Mouse (Mus musculus) cerebral cortex, adult 2 months (tissue): ENCODE results near the gene Cpsf7.

Experiments
- WGBS: fragments of 180-500 bp; shearing (Covaris S2); methylation state at CpG from one replicate; pipeline ENCODE4 v1.1.7; 2018; 5-methylcytosine and 5-hydroxymethylcytosine counted together

The Cpsf7 gene

DNA sequence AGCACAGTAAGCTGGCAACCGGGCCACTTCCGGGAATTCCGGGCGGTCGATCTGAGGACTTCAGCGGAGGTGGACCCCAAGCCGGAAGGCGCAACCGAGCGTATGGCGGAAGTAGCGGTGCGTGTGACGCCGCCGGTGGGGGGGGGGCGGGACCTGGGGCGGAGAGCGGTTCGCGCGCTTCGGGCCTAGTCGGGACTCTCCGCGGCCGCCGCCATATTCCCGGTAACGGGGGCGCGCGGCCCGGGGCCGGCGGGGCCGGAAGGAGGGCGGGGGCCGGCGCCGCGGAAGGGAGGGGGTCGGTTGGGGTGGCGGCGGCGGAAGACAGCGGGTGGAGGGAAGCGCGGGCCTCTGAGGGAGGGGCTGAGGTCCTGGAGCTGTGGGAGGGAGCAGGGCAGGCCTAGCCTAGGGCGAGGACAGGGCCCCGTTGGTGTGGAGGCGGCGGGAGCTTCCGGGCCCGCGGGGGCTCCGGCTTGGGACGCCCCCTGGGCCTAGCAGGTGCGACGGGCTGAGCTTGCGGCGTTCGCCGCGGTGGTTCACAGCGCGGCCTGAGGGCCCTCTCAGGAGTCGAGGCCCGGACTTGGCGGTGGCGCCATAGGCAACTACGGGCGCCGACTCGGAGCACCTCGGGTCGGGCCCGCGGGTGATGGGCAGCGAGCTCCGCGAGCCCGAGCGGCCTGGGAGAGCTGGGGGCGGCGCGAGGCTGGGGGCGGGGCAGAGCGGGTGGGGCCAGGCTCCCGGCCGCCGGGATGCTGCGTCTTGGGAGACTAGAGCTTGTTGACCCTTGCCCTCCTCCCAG is at the start of gene Cpsf7:
TSS of gene Cpsf7 (plus strand) at position 161 of the 796 bp plus-strand sequence.
- 1% methylated on average over 87 of the region's 93 CpGs for WGBS

DNA sequence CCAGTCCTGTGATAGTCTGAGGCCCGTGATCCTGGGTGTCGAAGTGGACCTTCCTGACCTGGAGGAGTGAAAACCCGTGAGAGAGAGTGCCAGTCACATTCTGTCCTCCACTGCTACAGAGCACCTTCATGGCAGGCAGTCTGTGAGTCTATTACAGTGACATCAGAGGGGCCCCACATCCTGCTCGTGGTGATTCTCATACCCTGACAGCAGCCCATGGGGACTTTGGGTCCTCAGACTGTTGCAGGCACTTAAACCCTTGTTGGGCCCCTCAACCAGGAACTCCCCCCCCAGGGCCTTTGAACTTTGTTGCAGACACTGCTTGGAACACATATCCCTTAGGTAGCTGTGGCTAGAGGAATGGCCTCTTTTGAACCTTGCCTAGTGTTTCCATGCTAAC is 45.5 kb upstream of the Cpsf7 start:
- 86% methylated on average over 4 of the region's 4 CpGs for WGBS

DNA sequence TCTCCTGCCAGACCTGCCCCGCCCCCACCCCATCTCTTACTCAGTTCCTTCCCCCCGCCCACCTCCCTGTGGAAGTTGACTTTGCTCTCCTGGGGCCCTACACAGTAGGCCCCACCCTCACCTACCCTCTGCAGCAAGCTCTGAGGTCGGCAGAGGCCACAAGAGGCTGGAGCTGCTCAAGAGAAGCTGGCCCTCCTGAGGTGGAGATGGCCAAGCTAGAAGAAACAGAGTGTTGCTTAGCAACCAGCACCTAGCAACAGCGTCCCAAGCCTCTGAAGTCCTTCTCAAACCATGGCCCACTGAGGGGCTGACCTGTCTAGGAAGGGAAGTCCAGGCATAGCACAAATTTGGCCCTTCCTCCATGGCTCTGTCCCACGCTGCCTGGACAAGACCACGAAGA is 42.4 kb upstream of the Cpsf7 start, which contains the start of gene Ppp1r32:
TSS of gene Ppp1r32 (minus strand) at position 226 of the 400 bp plus-strand sequence.
- 39% methylated on average over 6 of the region's 6 CpGs for WGBS

DNA sequence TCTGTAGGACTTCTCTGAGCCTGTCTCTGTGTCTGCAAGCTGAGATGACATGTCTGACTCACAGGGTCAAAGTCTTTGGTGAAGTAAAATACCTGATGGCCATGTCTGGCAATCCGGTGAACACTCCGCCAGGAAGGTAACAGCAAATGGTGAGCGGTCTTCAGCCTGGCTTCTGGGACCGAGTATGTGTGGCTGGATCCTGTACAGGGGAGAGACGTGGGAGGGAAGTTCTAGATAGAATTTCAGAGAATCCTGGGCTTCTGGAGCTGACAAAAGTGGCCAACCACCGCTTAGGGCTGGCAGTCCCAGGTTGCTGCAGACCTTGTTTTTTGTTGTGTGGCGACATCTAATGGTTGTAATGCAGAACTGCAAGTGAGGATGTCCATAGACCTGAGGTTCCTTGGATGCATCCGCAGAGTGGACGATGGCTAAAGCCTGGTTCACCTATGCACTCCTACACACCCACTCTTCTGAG is 38.8 kb upstream of the Cpsf7 start:
- WGBS: 17% methylated on average over 9 of the region's 9 CpGs

- 78% methylated on average over 1 of the region's 1 CpGs for WGBS
These were observed 29.4 kb upstream of the Cpsf7 start for GRCm38 (mm10) chr19:10495670-10496069.

- 46% methylated on average over 2 of the region's 2 CpGs for WGBS
These were observed 28.1 kb upstream of the Cpsf7 start for GRCm38 (mm10) chr19:10496976-10497375.

- 36% methylated on average over 8 of the region's 8 CpGs for WGBS
These were observed 27.4 kb upstream of the Cpsf7 start for GRCm38 (mm10) chr19:10497512-10498160.

DNA sequence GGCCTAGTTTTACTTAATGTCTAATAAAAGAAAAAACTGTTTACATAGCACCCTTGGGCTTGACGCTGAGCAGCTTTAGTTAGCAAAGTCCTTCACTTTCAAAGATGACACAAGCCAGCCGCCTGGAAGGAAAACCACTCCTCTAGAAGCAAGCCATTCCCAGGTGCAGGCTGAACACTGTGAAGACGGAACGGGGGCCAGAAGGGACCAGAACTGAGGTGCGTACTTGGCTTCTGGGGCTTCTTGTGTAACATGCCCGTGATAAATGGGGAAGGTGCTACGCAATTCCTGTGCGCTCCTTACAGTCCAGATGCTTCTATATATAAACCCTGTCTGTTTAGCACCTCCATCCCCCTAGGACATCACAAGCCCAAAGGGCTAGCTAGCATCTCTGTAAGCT is 24.5 kb upstream of the Cpsf7 start:
- 65% methylated on average over 8 of the region's 8 CpGs for WGBS

- WGBS: 11% methylated on average over 4 of the region's 4 CpGs
These were observed 22.5 kb upstream of the Cpsf7 start for GRCm38 (mm10) chr19:10502571-10502970.

GRCm38 (mm10) chr19:10510759-10511330 is 14.2 kb upstream of the Cpsf7 start:
- WGBS: 59% methylated on average over 6 of the region's 6 CpGs

- WGBS: 32% methylated on average over 1 of the region's 1 CpGs
These were observed 4.7 kb upstream of the Cpsf7 start for GRCm38 (mm10) chr19:10520355-10520754.

- WGBS: 73% methylated on average over 1 of the region's 1 CpGs
These were observed 3.1 kb upstream of the Cpsf7 start for GRCm38 (mm10) chr19:10521926-10522325.

GRCm38 (mm10) chr19:10523483-10524080 is 1.5 kb upstream of the Cpsf7 start:
- 82% methylated on average over 5 of the region's 5 CpGs for WGBS

GRCm38 (mm10) chr19:10524784-10525105 is 321 bp upstream of the Cpsf7 start:
- WGBS: 2% methylated on average over 19 of the region's 19 CpGs

DNA sequence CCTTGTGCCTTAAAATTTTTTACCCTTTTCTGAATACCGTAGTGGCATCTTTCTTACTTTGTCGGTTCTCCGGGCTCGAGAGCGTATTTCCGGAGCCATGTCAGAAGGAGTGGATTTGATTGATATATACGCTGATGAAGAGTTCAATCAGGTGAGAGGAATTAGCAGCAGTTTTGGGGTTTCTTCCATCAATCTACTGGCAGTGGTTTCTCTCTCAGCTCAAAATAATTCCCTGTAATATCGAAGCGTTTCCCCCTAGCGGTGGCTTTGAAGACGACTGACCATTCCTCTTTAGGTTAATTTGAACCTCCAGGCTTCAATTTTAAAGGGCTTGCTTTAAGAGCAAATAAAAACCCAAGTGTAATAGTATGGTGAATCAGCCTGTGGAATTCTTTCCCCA is 844 bp downstream of the Cpsf7 start, which contains the start of gene Sdhaf2:
TSS of gene Sdhaf2 (minus strand) at position 233 of the 400 bp plus-strand sequence.
- 1% methylated on average over 11 of the region's 11 CpGs for WGBS

DNA sequence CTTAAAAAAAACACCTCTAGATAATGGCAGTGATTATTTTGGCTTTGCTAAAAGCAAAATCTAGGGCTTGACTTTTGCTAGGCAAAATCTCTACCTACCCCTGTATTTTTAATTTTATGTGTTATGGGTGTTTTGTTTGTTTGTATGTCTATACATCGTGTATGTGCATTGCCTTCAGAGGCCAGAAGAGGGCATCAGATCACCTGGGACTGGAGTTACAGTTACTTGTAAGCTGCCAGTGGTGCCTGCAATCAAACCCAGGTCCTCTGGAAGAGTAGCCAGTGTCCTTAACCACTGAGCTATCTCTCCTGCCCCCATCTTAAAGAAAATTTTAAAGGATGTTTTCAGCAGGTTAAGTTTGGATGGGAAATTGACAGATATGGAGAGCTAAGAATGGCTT is 5.0 kb downstream of the Cpsf7 start:
- WGBS: 92% methylated on average over 1 of the region's 1 CpGs

DNA sequence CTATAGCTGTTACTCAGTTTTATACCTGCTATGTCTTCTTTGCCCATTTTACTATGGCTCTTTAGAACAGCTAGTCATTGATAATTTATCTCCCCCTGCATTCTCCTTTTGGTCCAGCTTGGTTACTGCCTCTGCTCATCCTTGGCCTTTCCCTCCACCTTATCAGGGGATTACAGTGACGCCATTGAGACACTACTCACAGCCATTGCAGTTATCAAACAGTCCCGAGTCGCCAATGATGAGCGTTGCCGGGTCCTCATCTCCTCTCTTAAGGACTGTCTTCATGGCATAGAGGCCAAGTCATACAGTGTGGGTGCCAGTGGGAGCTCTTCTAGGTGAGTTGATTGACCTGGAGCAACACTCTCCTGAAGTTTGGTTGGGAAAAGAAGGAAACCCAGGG is 14.4 kb downstream of the Cpsf7 start:
- WGBS: 96% methylated on average over 5 of the region's 5 CpGs

GRCm38 (mm10) chr19:10555624-10556510 is 30.8 kb downstream of the Cpsf7 start, which contains the start of gene Tmem216:
Gene Tmem216 (minus strand): TSS chr19:10556238.
- 1% methylated on average over 43 of the region's 43 CpGs for WGBS

DNA sequence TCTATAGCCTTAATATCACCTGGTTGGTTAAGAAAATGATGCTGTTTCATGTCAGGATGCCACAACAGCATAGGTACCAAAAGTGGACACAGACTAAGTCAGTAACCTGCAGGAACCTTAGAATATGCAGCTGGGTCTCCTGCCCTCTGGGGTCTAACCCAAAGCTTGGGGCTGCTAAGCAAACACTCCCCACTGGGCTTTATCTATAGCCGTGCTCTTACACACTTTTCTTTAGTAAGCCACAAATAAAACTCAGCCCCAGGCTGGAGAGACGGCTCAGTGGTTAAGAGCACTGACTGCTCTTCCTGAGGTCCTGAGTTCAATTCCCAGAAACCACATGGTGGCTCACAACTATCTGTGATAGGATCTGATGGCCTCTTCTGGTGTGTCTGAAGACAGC is 31.9 kb downstream of the Cpsf7 start:
- WGBS: 69% methylated on average over 2 of the region's 2 CpGs

DNA sequence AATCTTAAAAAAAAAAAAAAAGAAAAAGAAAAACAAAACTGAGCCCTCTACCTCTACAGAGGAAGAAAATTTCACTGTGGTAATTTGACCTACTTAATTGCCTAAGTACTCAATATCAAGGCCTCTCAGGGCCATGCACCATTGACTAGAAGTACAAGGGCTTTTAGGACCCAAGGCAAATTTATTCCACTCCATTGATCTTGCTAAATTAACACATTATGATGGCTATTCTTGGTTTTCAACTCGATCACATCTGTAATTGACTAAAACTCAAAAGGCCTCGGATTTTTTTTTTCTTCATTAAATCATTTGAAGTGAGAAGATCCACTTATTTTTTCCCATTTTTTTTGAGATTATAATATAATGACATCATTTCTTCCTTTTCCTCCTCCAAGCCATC is 32.4 kb downstream of the Cpsf7 start:
- WGBS: 63% methylated on average over 2 of the region's 2 CpGs

GRCm38 (mm10) chr19:10557837-10558375 is 32.8 kb downstream of the Cpsf7 start:
- 72% methylated on average over 4 of the region's 4 CpGs for WGBS
